Mouse (Mus musculus): ENCODE results near the gene Sdf2. TPM values are rescaled to one million over a fixed set of nuclear protein-coding genes. Genes with fewer than 3 reads are reported as not detected.

The Sdf2 gene
- polyA plus RNA-seq, 1 experiment from 2014 or later: 84.1 TPM

Other genes starting within 250 kb of the Sdf2 start
- gene Dhrs13, start 213.5 kb upstream of the Sdf2 start, polyA plus RNA-seq (2015; fragmentation: Nextera tagmentation; extraction: Ambion mirVana): 18.7 and 19.8 TPM in 2 replicates
- 65.9 and 67.2 TPM in 2 replicates for gene Flot2, start 207.8 kb upstream of the Sdf2 start, polyA plus RNA-seq (2015; fragmentation: Nextera tagmentation; extraction: Ambion mirVana)
- gene Eral1, start 165.4 kb upstream of the Sdf2 start, polyA plus RNA-seq (2015; fragmentation: Nextera tagmentation; extraction: Ambion mirVana): 34.3 and 36.4 TPM in 2 replicates
- 12.4 and 13.9 TPM in 2 replicates for gene Fam222b, start 151.1 kb upstream of the Sdf2 start, polyA plus RNA-seq (2015; fragmentation: Nextera tagmentation; extraction: Ambion mirVana)
- gene Traf4, start 80.2 kb upstream of the Sdf2 start, polyA plus RNA-seq (2015; fragmentation: Nextera tagmentation; extraction: Ambion mirVana): 82.4 and 88.4 TPM in 2 replicates
- gene Nek8, start 69.1 kb upstream of the Sdf2 start, polyA plus RNA-seq (2015; fragmentation: Nextera tagmentation; extraction: Ambion mirVana): 19.2 and 20.3 TPM in 2 replicates
- 20.2 and 22.9 TPM in 2 replicates for gene Tlcd1, start 69.0 kb upstream of the Sdf2 start, polyA plus RNA-seq (2015; fragmentation: Nextera tagmentation; extraction: Ambion mirVana)
- 1,297 and 1,378 TPM in 2 replicates for gene Rpl23a, start 62.2 kb upstream of the Sdf2 start, polyA plus RNA-seq (2015; fragmentation: Nextera tagmentation; extraction: Ambion mirVana)
- 141 and 147 TPM in 2 replicates for gene Rab34, start 57.3 kb upstream of the Sdf2 start, polyA plus RNA-seq (2015; fragmentation: Nextera tagmentation; extraction: Ambion mirVana)
- gene Proca1, start 52.4 kb upstream of the Sdf2 start, polyA plus RNA-seq (2015; fragmentation: Nextera tagmentation; extraction: Ambion mirVana): 4.4 and 4.7 TPM in 2 replicates
- gene Supt6, start 241 bp downstream of the Sdf2 start, polyA plus RNA-seq (2015; fragmentation: Nextera tagmentation; extraction: Ambion mirVana): 23.7 and 25.5 TPM in 2 replicates
- 71.1 and 75.9 TPM in 2 replicates for gene 2610507B11Rik, start 16.0 kb downstream of the Sdf2 start, polyA plus RNA-seq (2015; fragmentation: Nextera tagmentation; extraction: Ambion mirVana)
- gene BC030499, start 45.1 kb downstream of the Sdf2 start, polyA plus RNA-seq (2015; fragmentation: Nextera tagmentation; extraction: Ambion mirVana): 0.10 and 0.25 TPM in 2 replicates
- 44.8 and 49.9 TPM in 2 replicates for gene Spag5, start 55.8 kb downstream of the Sdf2 start, polyA plus RNA-seq (2015; fragmentation: Nextera tagmentation; extraction: Ambion mirVana)
- gene Aldoc, start 77.2 kb downstream of the Sdf2 start, polyA plus RNA-seq (2015; fragmentation: Nextera tagmentation; extraction: Ambion mirVana): 7.7 and 8.1 TPM in 2 replicates
- gene Pigs, start 82.7 kb downstream of the Sdf2 start, polyA plus RNA-seq (2015; fragmentation: Nextera tagmentation; extraction: Ambion mirVana): 75.5 and 78.5 TPM in 2 replicates
- gene Unc119, start 97.7 kb downstream of the Sdf2 start, polyA plus RNA-seq (2015; fragmentation: Nextera tagmentation; extraction: Ambion mirVana): 33.4 and 35.7 TPM in 2 replicates
- 0.35 and 1.9 TPM in 2 replicates for gene Foxn1, start 140.8 kb downstream of the Sdf2 start, polyA plus RNA-seq (2015; fragmentation: Nextera tagmentation; extraction: Ambion mirVana)
- gene Slc13a2, start 176.5 kb downstream of the Sdf2 start, polyA plus RNA-seq (2015; fragmentation: Nextera tagmentation; extraction: Ambion mirVana): 0.06 and 0.12 TPM in 2 replicates
- 11.7 and 12.0 TPM in 2 replicates for gene Slc46a1, start 220.0 kb downstream of the Sdf2 start, polyA plus RNA-seq (2015; fragmentation: Nextera tagmentation; extraction: Ambion mirVana)